Mouse (Mus musculus): ENCODE data around the gene Hectd1. TPM values are rescaled to one million over a fixed set of nuclear protein-coding genes. Genes with fewer than 3 reads are reported as not detected.
A peak's percentile ranks its signal among the peaks of the same experiment; 100 is the strongest.

Hectd1 gene
- polyA plus RNA-seq (2011; ENCODE audit: insufficient read length, low read depth, missing spikeins): 92.4 and 93.5 TPM in 2 replicates

- TF ChIP-seq POLR2A (IDR thresholded peaks at IDR 0.05; ENCODE audit: low read depth, low read length): peak; percentile 59
- TF ChIP-seq CTCF (IDR thresholded peaks at IDR 0.05; ENCODE audit: borderline replicate concordance, insufficient read depth, low read length): no peak
- Histone ChIP-seq H3K4me1 (ENCODE audit: control insufficient read depth, insufficient read depth, low read length) (peaks cover 3% of the 10 kb centered on the region), H3K27ac (ENCODE audit: insufficient read depth, low read length) (peak within 1 kb of the TSS; percentile 96), H3K4me3 (ENCODE audit: insufficient read depth, low read length) (peak within 1 kb of the TSS; percentile 91)
These were observed at the start of gene Hectd1 for GRCm38 (mm10) chr12:51829290-51830076. Hectd1 (minus strand) TSS chr12:51829536.

- Histone ChIP-seq H3K4me1 (ENCODE audit: control insufficient read depth, insufficient read depth, low read length) (no peaks in the 10 kb centered on the region), H3K27ac (ENCODE audit: insufficient read depth, low read length) (no peak overlapping the region), H3K4me3 (ENCODE audit: insufficient read depth, low read length) (no peak overlapping the region)
- no peak for TF ChIP-seq CTCF (IDR thresholded peaks at IDR 0.05; ENCODE audit: borderline replicate concordance, insufficient read depth, low read length)
- no peak for TF ChIP-seq POLR2A (IDR thresholded peaks at IDR 0.05; ENCODE audit: low read depth, low read length)
These were observed 42.3 kb upstream of the Hectd1 start for GRCm38 (mm10) chr12:51871446-51872144.

GRCm38 (mm10) chr12:51869511-51869910 is 40.2 kb upstream of the Hectd1 start:
- H3K27ac ChIP-seq (ENCODE audit: insufficient read depth, low read length): no peak overlapping the region
- TF ChIP-seq POLR2A (IDR thresholded peaks at IDR 0.05; ENCODE audit: low read depth, low read length) (no peak), CTCF (IDR thresholded peaks at IDR 0.05; ENCODE audit: borderline replicate concordance, insufficient read depth, low read length) (no peak)
- peaks cover 16% of the 10 kb centered on the region for H3K4me1 ChIP-seq (ENCODE audit: control insufficient read depth, insufficient read depth, low read length)
- H3K4me3 ChIP-seq (ENCODE audit: insufficient read depth, low read length): no peak overlapping the region

- H3K27ac ChIP-seq (ENCODE audit: insufficient read depth, low read length): no peak overlapping the region
- no peak overlapping the region for H3K4me3 ChIP-seq (ENCODE audit: insufficient read depth, low read length)
- peaks cover 18% of the 10 kb centered on the region for H3K4me1 ChIP-seq (ENCODE audit: control insufficient read depth, insufficient read depth, low read length)
- no peak for TF ChIP-seq POLR2A (IDR thresholded peaks at IDR 0.05; ENCODE audit: low read depth, low read length)
- TF ChIP-seq CTCF (IDR thresholded peaks at IDR 0.05; ENCODE audit: borderline replicate concordance, insufficient read depth, low read length): no peak
These were observed 37.7 kb upstream of the Hectd1 start for GRCm38 (mm10) chr12:51867076-51867475.

GRCm38 (mm10) chr12:51866226-51866910 is 37.0 kb upstream of the Hectd1 start:
- Histone ChIP-seq H3K4me1 (ENCODE audit: control insufficient read depth, insufficient read depth, low read length) (peaks cover 18% of the 10 kb centered on the region), H3K4me3 (ENCODE audit: insufficient read depth, low read length) (no peak overlapping the region), H3K27ac (ENCODE audit: insufficient read depth, low read length) (peak overlapping the region; percentile 70; the same call in 1 of the 2 replicates)
- TF ChIP-seq CTCF (IDR thresholded peaks at IDR 0.05; ENCODE audit: borderline replicate concordance, insufficient read depth, low read length) (no peak), POLR2A (IDR thresholded peaks at IDR 0.05; ENCODE audit: low read depth, low read length) (no peak)

GRCm38 (mm10) chr12:51865790-51866179 is 36.4 kb upstream of the Hectd1 start:
- peak overlapping the region; percentile 70 for H3K27ac ChIP-seq (ENCODE audit: insufficient read depth, low read length)
- peaks cover 18% of the 10 kb centered on the region for H3K4me1 ChIP-seq (ENCODE audit: control insufficient read depth, insufficient read depth, low read length)
- H3K4me3 ChIP-seq (ENCODE audit: insufficient read depth, low read length): no peak overlapping the region
- TF ChIP-seq POLR2A (IDR thresholded peaks at IDR 0.05; ENCODE audit: low read depth, low read length) (no peak), CTCF (IDR thresholded peaks at IDR 0.05; ENCODE audit: borderline replicate concordance, insufficient read depth, low read length) (no peak)

- H3K27ac ChIP-seq (ENCODE audit: insufficient read depth, low read length): peak overlapping the region; percentile 70
- no peak overlapping the region for H3K4me3 ChIP-seq (ENCODE audit: insufficient read depth, low read length)
- TF ChIP-seq CTCF (IDR thresholded peaks at IDR 0.05; ENCODE audit: borderline replicate concordance, insufficient read depth, low read length) (no peak), POLR2A (IDR thresholded peaks at IDR 0.05; ENCODE audit: low read depth, low read length) (no peak)
- peaks cover 18% of the 10 kb centered on the region for H3K4me1 ChIP-seq (ENCODE audit: control insufficient read depth, insufficient read depth, low read length)
These were observed 35.9 kb upstream of the Hectd1 start for GRCm38 (mm10) chr12:51865061-51865789.

GRCm38 (mm10) chr12:51863116-51864002 is 34.0 kb upstream of the Hectd1 start:
- H3K4me3 ChIP-seq (ENCODE audit: insufficient read depth, low read length): no peak overlapping the region
- H3K27ac ChIP-seq (ENCODE audit: insufficient read depth, low read length): no peak overlapping the region
- no peak for TF ChIP-seq POLR2A (IDR thresholded peaks at IDR 0.05; ENCODE audit: low read depth, low read length)
- TF ChIP-seq CTCF (IDR thresholded peaks at IDR 0.05; ENCODE audit: borderline replicate concordance, insufficient read depth, low read length): no peak

More at GRCm38 (mm10) chr12:51863116-51864002, 34.0 kb upstream of the Hectd1 start:
- H3K4me1 ChIP-seq (ENCODE audit: control insufficient read depth, insufficient read depth, low read length): peaks cover 18% of the 10 kb centered on the region
